Mouse (Mus musculus) neural tube, embryonic 10.5 days (tissue): ENCODE measurements around the gene Fryl.
A peak's percentile ranks its signal among the peaks of the same experiment; 100 is the strongest.

Source experiments
- DNase-seq: peaks from one replicate; pipeline ENCODE4 v3.0.0-alpha.2; 2017; ENCODE audit warnings: low spot score; ENCODE audit errors: extremely low spot score

The Fryl gene

GRCm38 (mm10) chr5:73114878-73115277 lies 141.5 kb downstream of the Fryl start:
- no peak for DNase-seq

- DNase-seq: no peak
Observed at GRCm38 (mm10) chr5:73112331-73112730, 144.1 kb downstream of the Fryl start.

- no peak for DNase-seq
Observed at GRCm38 (mm10) chr5:73103657-73104056, 152.8 kb downstream of the Fryl start.

GRCm38 (mm10) chr5:73102342-73102989 lies 154.0 kb downstream of the Fryl start:
- DNase-seq: no peak

GRCm38 (mm10) chr5:73092236-73092635 lies 164.2 kb downstream of the Fryl start:
- DNase-seq: peak; percentile 25

- no peak for DNase-seq
Observed at GRCm38 (mm10) chr5:73089158-73089557, 167.3 kb downstream of the Fryl start.

GRCm38 (mm10) chr5:73081496-73081895 lies 174.9 kb downstream of the Fryl start:
- no peak for DNase-seq

GRCm38 (mm10) chr5:73079801-73080200 lies 176.6 kb downstream of the Fryl start:
- DNase-seq: no peak

- peak; percentile 72 for DNase-seq
Observed at GRCm38 (mm10) chr5:73071319-73071718, 185.1 kb downstream of the Fryl start.

- DNase-seq: no peak
Observed at GRCm38 (mm10) chr5:73066946-73067345, 189.5 kb downstream of the Fryl start.

- DNase-seq: no peak
Observed at GRCm38 (mm10) chr5:73063768-73064669, 192.4 kb downstream of the Fryl start.

GRCm38 (mm10) chr5:73061506-73062155 lies 194.8 kb downstream of the Fryl start:
- no peak for DNase-seq

- DNase-seq: no peak
Observed at GRCm38 (mm10) chr5:73056937-73057336, 199.5 kb downstream of the Fryl start.

- no peak for DNase-seq
Observed at GRCm38 (mm10) chr5:73056457-73056856, 200.0 kb downstream of the Fryl start.

GRCm38 (mm10) chr5:73053933-73054332 lies 202.5 kb downstream of the Fryl start:
- no peak for DNase-seq

- DNase-seq: no peak
Observed at GRCm38 (mm10) chr5:73047651-73048245, 208.7 kb downstream of the Fryl start.

- DNase-seq: no peak
Observed at GRCm38 (mm10) chr5:73044055-73044454, 212.4 kb downstream of the Fryl start.

- no peak for DNase-seq
Observed at GRCm38 (mm10) chr5:73032481-73032880, 223.9 kb downstream of the Fryl start.

- no peak for DNase-seq
Observed at GRCm38 (mm10) chr5:73028646-73029045, 227.8 kb downstream of the Fryl start.

- no peak for DNase-seq
Observed at GRCm38 (mm10) chr5:73023801-73024200, 232.6 kb downstream of the Fryl start.

- DNase-seq: no peak
Observed at GRCm38 (mm10) chr5:73014745-73015144, 241.7 kb downstream of the Fryl start.
